Mouse (Mus musculus) limb, embryonic 10.5 days (tissue): ENCODE measurements around the gene Fam214a. TPM values are rescaled to one million over a fixed set of nuclear protein-coding genes. Genes with fewer than 3 reads are reported as not detected.
"Not testable (repeated sequence)": the region's sequence is repeated elsewhere in the genome, so short reads cannot be mapped to it uniquely, and the experiment has no call there.

Experiments used
- DNase-seq: peaks from one replicate; pipeline ENCODE4 v3.0.0-alpha.2; 2017; ENCODE audit warnings: low spot score
- H3K27ac ChIP-seq: fragments of 300-500 bp; sonication (generic); 2 replicates; pipeline ENCODE4 v1.5.1; 2016; ENCODE audit warnings: mild to moderate bottlenecking
- H3K27me3 ChIP-seq: fragments of 300-500 bp; sonication (generic); 2 replicates; pipeline ENCODE4 v1.6.1; 2016; ENCODE audit warnings: low read depth, mild to moderate bottlenecking; ENCODE audit not compliant: poor library complexity, severe bottlenecking
- H3K36me3 ChIP-seq: fragments of 300-500 bp; sonication (generic); 2 replicates; pipeline ENCODE4 v1.6.1; 2016; ENCODE audit warnings: mild to moderate bottlenecking, moderate library complexity
- H3K4me1 ChIP-seq: fragments of 300-500 bp; sonication (generic); 2 replicates; pipeline ENCODE4 v1.6.1; 2016
- H3K4me3 ChIP-seq: fragments of 300-500 bp; sonication (generic); 2 replicates; pipeline ENCODE4 v1.5.1; 2016; ENCODE audit warnings: mild to moderate bottlenecking, moderate library complexity
- H3K9me3 ChIP-seq: fragments of 300-500 bp; sonication (generic); replicated peaks from 2 replicates; pipeline ENCODE4 v1.6.1; 2016; ENCODE audit warnings: mild to moderate bottlenecking
- WGBS: fragments of 180-500 bp; shearing (Covaris S2); methylation state at CpG from one replicate; pipeline ENCODE4 v1.1.7; 2016; 5-methylcytosine and 5-hydroxymethylcytosine counted together
- polyA plus RNA-seq: library from polyadenylated mRNA; unstranded; fragments of >200 nt; fragmentation: Nextera tagmentation; extraction: Ambion mirVana; gene quantifications from 2 replicates; pipeline ENCODE4 v1.2.1, GENCODE M21; 2016

Fam214a gene
- polyA plus RNA-seq, 1 experiment from 2014 or later: 6.4 TPM

DNA sequence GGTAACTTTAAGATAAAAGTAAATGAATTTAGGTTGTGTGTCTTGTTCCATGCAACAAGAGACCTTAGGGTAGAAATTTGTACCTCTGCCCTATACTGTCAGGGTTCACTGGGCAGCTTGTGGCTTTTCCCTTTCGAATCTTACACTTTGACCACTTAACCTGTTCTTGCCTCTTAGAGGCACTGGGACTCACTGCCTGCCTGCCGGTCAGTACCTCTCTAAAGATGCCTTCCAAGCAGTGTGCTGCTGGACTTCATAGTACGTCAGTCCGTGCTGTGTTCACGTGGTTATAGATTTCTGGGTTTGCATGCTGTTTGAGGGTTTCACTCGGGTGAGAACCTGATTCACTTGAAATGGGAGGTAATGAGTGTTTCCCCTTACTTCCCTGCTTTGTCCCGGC is 22.7 kb downstream of the Fam214a start:
- Histone ChIP-seq H3K27me3 (no peaks in the 10 kb centered on the region), H3K4me1 (peaks cover 21% of the 10 kb centered on the region), H3K27ac (peak overlapping the region; percentile 73; the same call in 1 of the 2 replicates), H3K36me3 (no peaks in the 10 kb centered on the region), H3K9me3 (no peaks in the 10 kb centered on the region), H3K4me3 (peak overlapping the region; percentile 50)
- peak; percentile 50 for DNase-seq
- WGBS: 34% methylated on average over 7 of the region's 7 CpGs

DNA sequence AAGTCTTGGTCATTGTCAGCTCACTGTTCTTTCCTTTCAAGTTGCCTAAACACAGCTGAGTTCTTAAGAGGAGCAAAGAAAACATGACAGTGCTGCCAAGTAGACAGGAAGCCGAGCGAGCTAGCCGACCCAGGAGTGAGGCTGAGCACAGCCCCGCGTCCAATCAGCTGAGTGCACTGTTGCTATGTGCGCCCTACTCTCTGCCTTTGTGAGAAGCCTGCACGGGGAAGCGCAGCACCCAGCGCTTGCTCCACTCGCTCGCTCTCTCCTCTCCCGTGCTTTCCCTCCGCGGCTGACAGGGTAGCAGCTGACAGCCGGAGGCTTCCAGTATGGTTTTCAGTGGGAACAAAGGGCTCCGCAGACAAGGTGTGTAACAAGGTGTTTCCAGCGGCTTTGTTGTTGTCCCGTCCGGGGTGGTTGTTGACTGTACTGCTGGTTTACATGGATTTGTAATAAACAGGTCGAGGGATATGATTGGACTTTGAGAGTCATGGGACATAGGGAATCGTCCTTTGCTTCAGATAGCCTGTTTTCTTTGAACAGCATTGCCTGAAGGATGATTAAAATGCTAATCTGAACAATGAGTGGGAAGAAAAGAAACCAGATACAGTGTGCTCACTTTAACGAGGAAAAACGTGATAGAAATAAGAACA is 23.4 kb downstream of the Fam214a start:
- no peaks in the 10 kb centered on the region for H3K36me3 ChIP-seq
- peak overlapping the region; percentile 73 for H3K27ac ChIP-seq
- 1% methylated on average over 23 of the region's 23 CpGs for WGBS
- peaks cover 21% of the 10 kb centered on the region for H3K4me1 ChIP-seq
- no peaks in the 10 kb centered on the region for H3K9me3 ChIP-seq
- DNase-seq: peak; percentile 87
- peak overlapping the region; percentile 50 for H3K4me3 ChIP-seq
- no peaks in the 10 kb centered on the region for H3K27me3 ChIP-seq

DNA sequence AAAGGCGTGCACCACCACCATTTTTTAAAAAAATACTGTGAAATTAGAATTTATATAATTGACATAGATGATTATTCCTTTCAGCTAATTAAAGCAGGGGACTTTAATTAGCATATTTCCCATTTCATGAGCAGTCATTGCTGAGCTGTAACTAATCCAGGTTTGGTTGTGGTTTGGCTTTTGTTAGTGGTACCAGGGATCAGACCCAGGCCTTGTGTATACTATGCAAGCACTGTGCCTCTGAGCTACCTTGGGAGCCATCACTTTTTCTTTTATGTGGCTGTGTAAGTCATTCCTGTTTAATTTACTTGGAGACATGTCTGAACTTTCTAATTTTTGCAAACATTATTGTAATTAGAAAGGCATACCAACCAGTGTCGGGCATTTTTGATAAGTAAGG is 24.6 kb downstream of the Fam214a start:
- 87% methylated on average over 2 of the region's 2 CpGs for whole genome bisulfite sequencing
- Histone ChIP-seq H3K27ac (no peak overlapping the region), H3K4me1 (peaks cover 29% of the 10 kb centered on the region), H3K4me3 (no peak overlapping the region), H3K27me3 (no peaks in the 10 kb centered on the region), H3K36me3 (no peaks in the 10 kb centered on the region), H3K9me3 (no peaks in the 10 kb centered on the region)
- DNase-seq: no peak

DNA sequence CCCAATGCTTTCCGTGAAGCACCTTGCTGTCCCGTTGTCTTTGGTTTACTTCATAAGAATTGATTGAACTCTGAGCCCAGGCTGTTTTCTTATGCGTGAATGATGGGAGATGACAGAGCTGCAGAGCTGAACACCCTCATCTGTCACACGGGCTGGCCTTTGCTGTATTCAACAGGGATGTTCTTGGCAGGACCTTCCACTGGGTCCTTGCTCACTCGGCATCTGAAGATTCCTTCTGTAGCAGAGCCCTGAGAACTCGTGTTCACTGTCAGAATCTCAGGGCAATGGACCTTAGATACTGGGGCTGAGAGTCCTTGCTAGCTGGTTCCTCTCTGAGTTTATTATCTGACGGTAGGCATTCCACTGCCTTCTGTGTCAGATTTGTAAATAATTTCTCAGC is 25.3 kb downstream of the Fam214a start:
- WGBS: 77% methylated on average over 7 of the region's 7 CpGs

DNA sequence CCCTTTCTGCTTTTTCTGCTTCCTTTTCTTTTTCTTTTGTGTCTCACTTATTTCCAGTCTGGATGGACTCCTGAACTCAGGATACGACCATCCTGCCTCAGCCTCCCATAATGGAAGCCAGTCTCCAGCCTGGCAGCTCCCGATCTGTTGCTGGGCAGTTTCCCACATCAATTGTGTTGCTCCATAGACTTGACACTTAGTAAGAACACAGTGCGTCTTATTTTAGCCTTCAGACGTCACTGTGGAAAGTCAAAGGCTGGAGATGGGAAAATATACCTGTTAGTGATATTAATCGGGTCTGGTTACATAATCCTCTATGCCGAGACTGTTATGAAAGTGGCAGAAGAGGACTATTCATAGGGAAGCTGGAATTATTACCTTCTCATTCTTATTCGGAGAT is 26.2 kb downstream of the Fam214a start:
- WGBS: 91% methylated on average over 7 of the region's 7 CpGs
- no peak overlapping the region for H3K4me3 ChIP-seq

More for the DNA sequence above, 25.3 kb downstream of the Fam214a start:
- Histone ChIP-seq H3K27me3 (no peaks in the 10 kb centered on the region), H3K36me3 (no peaks in the 10 kb centered on the region), H3K4me3 (no peak overlapping the region), H3K4me1 (peaks cover 30% of the 10 kb centered on the region), H3K9me3 (no peaks in the 10 kb centered on the region), H3K27ac (no peak overlapping the region)
- no peak for DNase-seq

DNA sequence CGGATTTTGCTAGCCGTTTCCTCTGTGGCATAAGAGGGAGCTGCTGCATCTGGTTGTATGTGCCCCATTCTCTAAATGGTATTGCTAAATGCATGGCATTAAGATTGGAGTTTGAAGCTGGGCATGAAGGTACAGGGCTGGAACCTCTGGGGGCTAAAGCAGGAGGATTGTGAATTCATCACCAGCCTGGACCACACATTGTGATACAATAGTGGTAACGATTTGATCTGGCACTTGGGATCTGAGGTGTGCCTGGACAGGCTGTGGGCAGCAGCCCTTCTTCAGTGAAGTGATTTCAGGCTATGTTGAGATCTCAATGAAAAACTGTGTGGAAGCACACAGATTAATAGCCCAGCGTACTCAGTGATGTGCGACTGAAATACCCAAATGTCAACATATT is 26.7 kb downstream of the Fam214a start:
- H3K27ac ChIP-seq: no peak overlapping the region
- no peaks in the 10 kb centered on the region for H3K9me3 ChIP-seq
- DNase-seq: no peak
- no peak overlapping the region for H3K4me3 ChIP-seq
- H3K4me1 ChIP-seq: peaks cover 29% of the 10 kb centered on the region
- 88% methylated on average over 5 of the region's 5 CpGs for WGBS
- no peaks in the 10 kb centered on the region for H3K36me3 ChIP-seq
- H3K27me3 ChIP-seq: no peaks in the 10 kb centered on the region

More for the DNA sequence above, 26.2 kb downstream of the Fam214a start:
- H3K27ac ChIP-seq: no peak overlapping the region
- H3K9me3 ChIP-seq: no peaks in the 10 kb centered on the region
- no peaks in the 10 kb centered on the region for H3K27me3 ChIP-seq
- H3K36me3 ChIP-seq: no peaks in the 10 kb centered on the region
- H3K4me1 ChIP-seq: peaks cover 30% of the 10 kb centered on the region
- DNase-seq: no peak

DNA sequence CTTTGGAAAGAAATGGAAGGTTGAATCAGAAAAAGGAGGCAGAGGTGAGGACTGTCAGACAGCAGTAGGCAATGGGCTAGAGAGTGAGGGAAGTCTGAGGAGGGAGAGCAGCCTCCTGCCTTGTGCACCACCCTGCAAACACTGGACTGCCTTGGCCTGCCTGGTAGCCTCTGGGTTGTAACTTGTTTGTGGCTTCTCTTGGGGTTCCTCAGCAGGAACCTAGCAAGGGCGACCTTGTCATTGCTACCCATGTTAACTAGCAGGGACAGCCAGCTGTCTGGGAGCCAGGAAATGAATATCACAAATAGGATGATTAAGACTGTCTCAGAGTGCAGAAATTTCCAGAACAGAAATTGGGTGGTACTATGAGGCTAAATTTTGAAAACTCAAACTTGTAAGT is 27.2 kb downstream of the Fam214a start:
- no peak for DNase-seq
- no peaks in the 10 kb centered on the region for H3K36me3 ChIP-seq
- no peaks in the 10 kb centered on the region for H3K9me3 ChIP-seq
- H3K4me3 ChIP-seq: no peak overlapping the region
- H3K4me1 ChIP-seq: peaks cover 24% of the 10 kb centered on the region
- 72% methylated on average over 1 of the region's 1 CpGs for WGBS
- H3K27me3 ChIP-seq: no peaks in the 10 kb centered on the region
- no peak overlapping the region for H3K27ac ChIP-seq

DNA sequence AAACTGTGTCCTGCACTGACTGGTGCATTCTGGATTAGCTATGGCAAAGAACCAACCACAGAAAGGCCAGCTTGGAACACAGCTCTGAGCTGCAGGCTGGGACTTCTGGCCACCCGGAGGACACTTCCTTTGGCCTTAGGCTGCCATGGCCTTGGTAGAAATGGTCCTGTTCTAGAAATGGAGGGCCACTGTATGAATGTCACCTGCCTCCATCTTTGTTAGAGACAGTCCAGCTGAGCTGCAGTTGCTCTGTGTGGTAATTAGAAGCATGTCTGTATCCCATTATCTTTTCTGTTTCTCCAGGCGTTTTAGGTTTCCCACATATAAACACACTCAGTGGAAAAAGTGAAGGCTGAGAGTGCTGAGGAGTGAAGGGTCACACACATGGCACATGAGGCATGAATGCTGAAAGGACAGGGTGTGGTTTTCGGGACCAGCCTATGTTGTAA is 29.0 kb downstream of the Fam214a start:
- DNase-seq: no peak
- H3K27ac ChIP-seq: no peak overlapping the region
- peaks cover 23% of the 10 kb centered on the region for H3K4me1 ChIP-seq
- H3K9me3 ChIP-seq: no peaks in the 10 kb centered on the region
- H3K27me3 ChIP-seq: no peaks in the 10 kb centered on the region
- no peaks in the 10 kb centered on the region for H3K36me3 ChIP-seq
- 69% methylated on average over 3 of the region's 3 CpGs for WGBS
- H3K4me3 ChIP-seq: no peak overlapping the region

DNA sequence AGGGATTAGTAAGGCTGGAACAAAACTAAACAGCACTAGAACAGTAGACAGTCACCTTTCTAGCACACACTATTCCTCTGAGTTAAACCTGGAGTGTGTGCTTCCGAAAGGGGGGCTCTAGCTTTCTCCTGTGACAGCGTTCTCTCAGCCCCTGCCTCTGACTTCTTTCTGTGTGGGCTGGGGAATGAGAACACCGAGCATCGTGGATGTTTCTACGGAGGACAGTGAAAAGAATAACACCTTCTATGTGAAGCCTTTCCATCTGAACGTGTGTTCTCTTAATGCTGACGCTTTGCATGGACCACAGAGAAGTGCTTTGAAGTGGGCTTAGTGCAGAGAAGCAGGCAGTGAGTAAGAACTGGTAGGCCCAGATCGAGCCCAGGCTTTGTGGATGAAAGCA is 29.5 kb downstream of the Fam214a start:
- Histone ChIP-seq H3K36me3 (no peaks in the 10 kb centered on the region), H3K27ac (no peak overlapping the region), H3K27me3 (no peaks in the 10 kb centered on the region), H3K4me1 (peaks cover 22% of the 10 kb centered on the region), H3K4me3 (no peak overlapping the region), H3K9me3 (no peaks in the 10 kb centered on the region)
- 84% methylated on average over 8 of the region's 8 CpGs for WGBS
- no peak for DNase-seq

DNA sequence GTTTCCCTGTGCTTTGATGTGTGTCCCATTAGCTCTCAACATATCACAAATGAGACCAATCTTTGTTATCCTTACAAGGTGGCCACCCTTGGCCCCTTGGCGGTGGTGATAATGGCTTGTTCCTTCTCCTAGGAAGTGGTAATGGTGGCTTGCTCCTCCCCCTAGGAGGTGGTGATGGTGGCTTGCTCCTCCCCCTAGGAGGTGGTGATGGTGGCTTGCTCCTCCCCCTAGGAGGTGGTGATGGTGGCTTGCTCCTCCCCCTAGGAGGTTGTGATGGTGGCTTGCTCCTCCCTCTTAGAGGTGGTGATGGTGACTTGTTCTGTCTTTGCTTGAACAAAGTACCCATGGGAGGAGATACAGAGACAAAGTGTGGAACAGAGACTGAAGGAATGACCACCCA is 30.0 kb downstream of the Fam214a start:
- not testable (repeated sequence) for H3K27ac ChIP-seq, H3K9me3 ChIP-seq, H3K4me3 ChIP-seq, DNase-seq, H3K27me3 ChIP-seq, H3K36me3 ChIP-seq
- H3K4me1 ChIP-seq: peaks cover 22% of the 10 kb centered on the region
- 67% methylated on average over 1 of the region's 1 CpGs for WGBS

DNA sequence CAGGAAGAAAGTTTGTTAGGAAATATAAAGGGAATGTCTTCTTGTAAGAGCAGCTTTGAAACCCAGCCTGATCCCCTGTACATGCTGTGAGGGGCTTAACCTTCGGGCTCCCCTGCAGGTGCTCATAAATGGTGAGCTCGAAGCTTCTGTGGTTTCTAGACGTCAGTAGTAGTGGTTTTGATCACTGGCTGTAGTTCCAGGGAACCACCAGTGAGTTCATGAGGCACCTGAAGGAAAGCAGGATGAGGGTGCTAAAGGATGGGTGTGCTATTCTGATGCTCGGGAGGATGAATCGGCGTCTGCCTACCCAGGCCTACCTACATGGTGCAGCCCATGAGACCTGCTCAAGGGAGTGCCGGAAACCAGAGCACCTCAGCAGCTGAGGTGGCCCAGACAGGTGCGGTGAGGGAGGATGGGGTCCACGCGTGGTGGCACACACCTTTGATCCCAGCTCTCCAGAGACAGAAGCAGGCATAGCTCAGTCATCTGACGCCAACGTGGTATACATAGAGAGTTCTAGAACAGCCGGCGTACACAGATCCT is 32.6 kb downstream of the Fam214a start:
- Histone ChIP-seq H3K27ac (peak overlapping the region; percentile 48; the same call in 1 of the 2 replicates), H3K4me3 (no peak overlapping the region), H3K4me1 (peaks cover 22% of the 10 kb centered on the region), H3K27me3 (no peaks in the 10 kb centered on the region), H3K9me3 (no peaks in the 10 kb centered on the region), H3K36me3 (no peaks in the 10 kb centered on the region)
- DNase-seq: no peak
- 90% methylated on average over 14 of the region's 14 CpGs for WGBS

DNA sequence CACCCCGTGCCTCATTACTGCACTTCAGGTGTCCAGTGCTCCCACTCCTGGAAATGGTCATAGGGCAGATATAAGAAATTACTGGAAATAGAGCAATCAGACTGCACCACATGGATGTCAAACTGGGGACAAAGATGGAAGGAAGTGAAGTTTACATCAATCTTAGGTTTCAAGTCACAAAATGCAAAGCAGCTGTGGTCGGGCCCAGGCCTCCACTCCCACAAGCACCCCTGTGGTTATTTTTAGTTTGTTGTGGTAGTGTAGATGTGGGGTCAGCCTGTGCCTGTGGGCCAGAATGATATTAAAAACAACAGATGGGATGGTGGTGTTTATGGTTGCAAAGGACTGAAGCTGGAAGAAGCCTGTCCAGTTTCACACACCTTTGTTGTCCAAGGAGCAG is 33.1 kb downstream of the Fam214a start:
- Histone ChIP-seq H3K9me3 (no peaks in the 10 kb centered on the region), H3K36me3 (no peaks in the 10 kb centered on the region), H3K4me3 (no peak overlapping the region), H3K27me3 (no peaks in the 10 kb centered on the region), H3K4me1 (peaks cover 22% of the 10 kb centered on the region), H3K27ac (no peak overlapping the region)
- DNase-seq: no peak
- WGBS: 67% methylated on average over 2 of the region's 2 CpGs

DNA sequence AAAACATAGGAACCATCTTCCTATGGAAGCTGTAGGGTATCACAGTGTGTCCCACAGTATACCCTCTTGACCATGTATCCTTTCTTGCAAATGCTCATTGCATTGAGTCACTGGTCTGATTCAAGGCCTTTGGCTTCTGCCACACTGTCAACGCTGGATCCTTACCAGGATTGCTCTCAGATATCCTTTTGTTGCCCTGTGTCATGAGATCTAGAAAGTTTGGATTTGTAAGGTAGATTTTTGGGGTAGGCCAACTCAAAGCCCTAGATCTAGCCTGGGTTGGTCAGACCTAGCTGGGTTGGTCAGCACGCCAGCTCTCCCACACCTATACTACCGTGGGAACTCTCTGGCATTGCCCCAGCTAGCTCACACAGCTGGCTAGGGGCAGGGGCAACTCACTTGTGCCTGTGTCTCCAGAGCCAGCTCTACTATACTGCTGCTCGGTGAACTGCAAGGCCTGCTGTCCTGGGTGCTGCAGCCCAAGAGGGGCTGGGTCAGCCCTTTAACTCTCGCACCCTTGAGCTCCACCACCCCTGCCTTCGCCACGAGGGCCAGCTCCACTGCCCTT is 36.3 kb downstream of the Fam214a start:
- no peak overlapping the region for H3K4me3 ChIP-seq
- peaks cover 13% of the 10 kb centered on the region for H3K4me1 ChIP-seq
- no peaks in the 10 kb centered on the region for H3K9me3 ChIP-seq
- no peaks in the 10 kb centered on the region for H3K27me3 ChIP-seq
- no peak for DNase-seq
- H3K36me3 ChIP-seq: no peaks in the 10 kb centered on the region
- 87% methylated on average over 7 of the region's 7 CpGs for WGBS
- H3K27ac ChIP-seq: no peak overlapping the region
